Mouse (Mus musculus) stomach, embryonic 14.5 days (tissue): ENCODE measurements around the gene Hpcal1. TPM values are rescaled to one million over a fixed set of nuclear protein-coding genes. Genes with fewer than 3 reads are reported as not detected.
"Not testable (repeated sequence)": the region's sequence is repeated elsewhere in the genome, so short reads cannot be mapped to it uniquely, and the experiment has no call there.

Experiments used
- ATAC-seq: fragments of 200-750 bp; cut with Nextera tagmentation; 2 replicates; pipeline ENCODE4 v1.8.0; 2017; ENCODE audit warnings: low read depth, moderate TSS enrichment; ENCODE audit not compliant: insufficient number of reproducible peaks, insufficient read depth, low FRiP score
- H3K27ac ChIP-seq: fragments of 300-500 bp; sonication (generic); 2 replicates; pipeline ENCODE4 v1.5.1; 2014; ENCODE audit warnings: mild to moderate bottlenecking, low read length, moderate library complexity, mixed read lengths
- H3K27me3 ChIP-seq: fragments of 300-500 bp; sonication (generic); 2 replicates; pipeline ENCODE4 v1.6.1; 2014; ENCODE audit warnings: low read length, control low read depth, mixed read lengths; ENCODE audit not compliant: control insufficient read depth, insufficient read depth
- H3K36me3 ChIP-seq: fragments of 300-500 bp; sonication (generic); 2 replicates; pipeline ENCODE4 v1.6.1; 2014; ENCODE audit warnings: mild to moderate bottlenecking, control low read depth, low read length, moderate library complexity, mixed read lengths; ENCODE audit not compliant: control insufficient read depth, insufficient read depth
- H3K4me1 ChIP-seq: fragments of 300-500 bp; sonication (generic); 2 replicates; pipeline ENCODE4 v1.6.1; 2014; ENCODE audit warnings: low read length, control low read depth, mixed read lengths; ENCODE audit not compliant: control insufficient read depth, insufficient read depth
- H3K4me2 ChIP-seq: fragments of 300-500 bp; sonication (generic); replicated peaks from 2 replicates; pipeline ENCODE4 v1.6.1; 2014; ENCODE audit warnings: low read depth, low read length, control low read depth
- H3K4me3 ChIP-seq: fragments of 300-500 bp; sonication (generic); 2 replicates; pipeline ENCODE4 v1.5.1; 2014; ENCODE audit warnings: low read depth, low read length, control low read depth
- H3K9ac ChIP-seq: fragments of 300-500 bp; sonication (generic); replicated peaks from 2 replicates; pipeline ENCODE4 v1.6.1; 2014; ENCODE audit warnings: low read depth, mild to moderate bottlenecking, control low read depth, low read length, moderate library complexity, mixed read lengths
- H3K9me3 ChIP-seq: fragments of 300-500 bp; sonication (generic); 2 replicates; pipeline ENCODE4 v1.6.1; 2016; ENCODE audit warnings: low read depth, low read length, control low read depth; ENCODE audit not compliant: control insufficient read depth
- WGBS: fragments of 180-500 bp; shearing (Covaris S2); extraction: QIAGEN DNeasy Blood & Tissue Kit; methylation state at CpG from one replicate; pipeline ENCODE4 v1.1.7; 2014; 5-methylcytosine and 5-hydroxymethylcytosine counted together
- polyA plus RNA-seq: library from polyadenylated mRNA; unstranded; fragments of >200 nt; fragmentation: Nextera tagmentation; extraction: Ambion mirVana; gene quantifications from 2 replicates; pipeline ENCODE4 v1.2.1, GENCODE M21; 2014

Hpcal1 gene
- polyA plus RNA-seq, 1 experiment from 2014 or later = 55.3 TPM

DNA sequence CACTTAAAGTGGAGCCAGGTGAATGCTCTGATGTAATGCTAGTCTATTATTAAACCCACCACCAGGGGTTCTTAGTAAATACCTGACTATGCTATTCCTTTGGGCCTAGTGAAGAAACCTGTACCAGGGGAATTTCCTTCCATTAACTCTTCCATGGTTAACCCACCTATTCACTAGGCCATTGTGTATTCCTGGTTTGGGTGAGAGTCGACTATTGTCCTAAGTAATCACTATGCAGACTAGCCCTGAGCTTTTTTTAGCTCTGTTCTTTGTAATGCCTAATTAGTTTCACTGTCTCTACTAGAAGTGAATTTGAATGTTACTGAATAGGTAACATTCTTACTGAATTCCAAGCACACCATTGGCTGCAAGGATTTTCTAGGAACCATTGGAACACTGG is 144.6 kb downstream of the Hpcal1 start:
- H3K36me3 ChIP-seq, H3K4me3 ChIP-seq, H3K4me1 ChIP-seq, H3K27ac ChIP-seq, H3K9me3 ChIP-seq, H3K27me3 ChIP-seq, H3K4me2 ChIP-seq, H3K9ac ChIP-seq, ATAC-seq: not testable (repeated sequence)
- 95% methylated on average over 1 of the region's 1 CpGs for WGBS

Other genes starting within 250 kb of the Hpcal1 start
- 160 and 186 TPM in 2 replicates for gene Odc1, start 146.1 kb upstream of the Hpcal1 start, polyA plus RNA-seq